Mouse (Mus musculus) hindbrain, postnatal 0 days (tissue): ENCODE data around the gene Sh2b1. TPM values are rescaled to one million over a fixed set of nuclear protein-coding genes. Genes with fewer than 3 reads are reported as not detected.

ENCODE experiments used
- ATAC-seq: fragments of 200-750 bp; cut with Nextera tagmentation; 2 replicates; pipeline ENCODE4 v1.8.0; 2017; ENCODE audit warnings: mild to moderate bottlenecking, moderate TSS enrichment, moderate library complexity
- DNase-seq: peaks from one replicate; pipeline ENCODE4 v3.0.0-alpha.2; 2015; ENCODE audit warnings: low spot score
- H3K27ac ChIP-seq: fragments of 300-500 bp; sonication (generic); 2 replicates; pipeline ENCODE4 v1.5.1; 2014; ENCODE audit warnings: mild to moderate bottlenecking
- H3K27me3 ChIP-seq: fragments of 300-500 bp; sonication (generic); 2 replicates; pipeline ENCODE4 v1.6.1; 2014; ENCODE audit warnings: low read length, mixed read lengths; ENCODE audit not compliant: insufficient read depth
- H3K36me3 ChIP-seq: fragments of 300-500 bp; sonication (generic); 2 replicates; pipeline ENCODE4 v1.6.1; 2014; ENCODE audit warnings: low read length, mixed read lengths; ENCODE audit not compliant: insufficient read depth
- H3K4me1 ChIP-seq: fragments of 300-500 bp; sonication (generic); 2 replicates; pipeline ENCODE4 v1.6.1; 2014; ENCODE audit warnings: antibody characterized with exemption, low read length, mixed read lengths; ENCODE audit not compliant: insufficient read depth
- H3K4me2 ChIP-seq: fragments of 300-500 bp; sonication (generic); 2 replicates; pipeline ENCODE4 v1.6.1; 2014; ENCODE audit warnings: low read depth, mild to moderate bottlenecking, low read length, moderate library complexity, mixed read lengths
- H3K4me3 ChIP-seq: fragments of 300-500 bp; sonication (generic); 2 replicates; pipeline ENCODE4 v1.5.1; 2014; ENCODE audit warnings: low read length
- H3K9ac ChIP-seq: fragments of 300-500 bp; sonication (generic); replicated peaks from 2 replicates; pipeline ENCODE4 v1.6.1; 2014; ENCODE audit warnings: mild to moderate bottlenecking, low read length, moderate library complexity, mixed read lengths
- H3K9me3 ChIP-seq: fragments of 300-500 bp; sonication (generic); 2 replicates; pipeline ENCODE4 v1.6.1; 2016; ENCODE audit warnings: low read length, mixed read lengths
- CTCF ChIP-seq: IDR thresholded peaks from 2 replicates; pipeline ENCODE4 v1.5.1; 2016; ENCODE audit warnings: antibody characterized with exemption, control low read depth, low read depth
- WGBS: fragments of 180-500 bp; shearing (Covaris S2); extraction: QIAGEN DNeasy Blood & Tissue Kit; methylation state at CpG from one replicate; pipeline ENCODE4 v1.1.7; 2014; 5-methylcytosine and 5-hydroxymethylcytosine counted together
- polyA plus RNA-seq: library from polyadenylated mRNA; unstranded; fragments of >200 nt; fragmentation: Nextera tagmentation; extraction: Ambion mirVana; gene quantifications from 2 replicates; pipeline ENCODE4 v1.2.1, GENCODE M21; 2015
- total RNA-seq: library from RNA; depleted of rRNA; stranded (reverse); fragments of >200 nt; gene quantifications from 2 replicates; pipeline ENCODE4 v1.2.3, GENCODE M21; 2014

Gene Sh2b1
- total and polyA plus RNA-seq, 2 experiments from 2014 or later, result 41.1 to 54.5 TPM

GRCm38 (mm10) chr7:126456382-126457266, 18.6 kb downstream of the Sh2b1 start:
- H3K27ac ChIP-seq, result no peak overlapping the region
- ATAC-seq (no peak), DNase-seq (no peak)
- H3K36me3 ChIP-seq, result no peaks in the 10 kb centered on the region
- no peaks in the 10 kb centered on the region for H3K9me3 ChIP-seq
- no peak overlapping the region for H3K4me2 ChIP-seq
- H3K4me1 ChIP-seq, result no peaks in the 10 kb centered on the region
- WGBS, result 83% methylated on average over 17 of the region's 17 CpGs
- no peaks in the 10 kb centered on the region for H3K27me3 ChIP-seq
- no peak overlapping the region for H3K4me3 ChIP-seq
- H3K9ac ChIP-seq, result no peak overlapping the region
- TF ChIP-seq CTCF, result no peak

GRCm38 (mm10) chr7:126455242-126455641, 20.0 kb downstream of the Sh2b1 start:
- ATAC-seq, result no peak
- Histone ChIP-seq H3K9me3 (no peaks in the 10 kb centered on the region), H3K27me3 (no peaks in the 10 kb centered on the region), H3K4me3 (no peak overlapping the region), H3K9ac (no peak overlapping the region), H3K27ac (no peak overlapping the region), H3K36me3 (no peaks in the 10 kb centered on the region), H3K4me2 (no peak overlapping the region), H3K4me1 (no peaks in the 10 kb centered on the region)
- no peak for DNase-seq
- no peak for TF ChIP-seq CTCF
- 72% methylated on average over 2 of the region's 2 CpGs for WGBS

GRCm38 (mm10) chr7:126453861-126454260, 21.4 kb downstream of the Sh2b1 start:
- WGBS, result 78% methylated on average over 7 of the region's 7 CpGs
- no peak for DNase-seq
- no peaks in the 10 kb centered on the region for H3K4me1 ChIP-seq
- no peaks in the 10 kb centered on the region for H3K9me3 ChIP-seq
- H3K27me3 ChIP-seq, result no peaks in the 10 kb centered on the region
- ATAC-seq, result no peak
- no peak for TF ChIP-seq CTCF
- H3K4me2 ChIP-seq, result no peak overlapping the region
- no peak overlapping the region for H3K4me3 ChIP-seq
- H3K27ac ChIP-seq, result no peak overlapping the region
- H3K36me3 ChIP-seq, result no peaks in the 10 kb centered on the region
- no peak overlapping the region for H3K9ac ChIP-seq

GRCm38 (mm10) chr7:126452244-126452643, 23.0 kb downstream of the Sh2b1 start:
- Histone ChIP-seq H3K4me1 (no peaks in the 10 kb centered on the region), H3K36me3 (no peaks in the 10 kb centered on the region), H3K4me2 (no peak overlapping the region), H3K27ac (no peak overlapping the region), H3K27me3 (no peaks in the 10 kb centered on the region), H3K9me3 (no peaks in the 10 kb centered on the region), H3K9ac (no peak overlapping the region), H3K4me3 (no peak overlapping the region)
- WGBS, result 93% methylated on average over 3 of the region's 3 CpGs
- ATAC-seq (no peak), DNase-seq (no peak)
- no peak for TF ChIP-seq CTCF

- no peak for TF ChIP-seq CTCF
- no peak overlapping the region for H3K4me2 ChIP-seq
- H3K9ac ChIP-seq, result no peak overlapping the region
- H3K27ac ChIP-seq, result no peak overlapping the region
- H3K4me1 ChIP-seq, result no peaks in the 10 kb centered on the region
- H3K4me3 ChIP-seq, result no peak overlapping the region
- DNase-seq (no peak), ATAC-seq (no peak)
- H3K27me3 ChIP-seq, result no peaks in the 10 kb centered on the region
- no peaks in the 10 kb centered on the region for H3K9me3 ChIP-seq
- 82% methylated on average over 6 of the region's 6 CpGs for WGBS
- peaks cover 8% of the 10 kb centered on the region; the same call in 1 of the 2 replicates for H3K36me3 ChIP-seq
Observed at GRCm38 (mm10) chr7:126450641-126451040, 24.6 kb downstream of the Sh2b1 start.

GRCm38 (mm10) chr7:126449991-126450390, 25.2 kb downstream of the Sh2b1 start:
- ATAC-seq, result no peak
- Histone ChIP-seq H3K4me1 (no peaks in the 10 kb centered on the region), H3K27me3 (no peaks in the 10 kb centered on the region), H3K36me3 (peaks cover 14% of the 10 kb centered on the region; the same call in 1 of the 2 replicates), H3K4me2 (no peak overlapping the region), H3K27ac (no peak overlapping the region), H3K9me3 (no peaks in the 10 kb centered on the region), H3K9ac (no peak overlapping the region), H3K4me3 (no peak overlapping the region)
- TF ChIP-seq CTCF, result no peak
- DNase-seq, result no peak
- 91% methylated on average over 18 of the region's 18 CpGs for WGBS

- Histone ChIP-seq H3K4me1 (no peaks in the 10 kb centered on the region), H3K4me3 (no peak overlapping the region), H3K9me3 (no peaks in the 10 kb centered on the region), H3K27ac (no peak overlapping the region), H3K9ac (no peak overlapping the region), H3K27me3 (no peaks in the 10 kb centered on the region), H3K4me2 (no peak overlapping the region), H3K36me3 (peaks cover 20% of the 10 kb centered on the region; the same call in 1 of the 2 replicates)
- 83% methylated on average over 19 of the region's 19 CpGs for WGBS
- no peak for TF ChIP-seq CTCF
- DNase-seq (no peak), ATAC-seq (no peak)
Observed at GRCm38 (mm10) chr7:126448481-126448880, 26.7 kb downstream of the Sh2b1 start.
